Mouse (Mus musculus) regulatory T cell (primary cell): ENCODE results near the gene Stard10.

Source experiments
- in situ Hi-C: fragments of 300-600 bp; cut with MboI, MseI; formaldehyde crosslinking; loops from one replicate; pipeline ENCODE4 v1.15.1; 2025; ENCODE audit warnings: high pct_unique_total_duplicates

Stard10 gene

DNA sequence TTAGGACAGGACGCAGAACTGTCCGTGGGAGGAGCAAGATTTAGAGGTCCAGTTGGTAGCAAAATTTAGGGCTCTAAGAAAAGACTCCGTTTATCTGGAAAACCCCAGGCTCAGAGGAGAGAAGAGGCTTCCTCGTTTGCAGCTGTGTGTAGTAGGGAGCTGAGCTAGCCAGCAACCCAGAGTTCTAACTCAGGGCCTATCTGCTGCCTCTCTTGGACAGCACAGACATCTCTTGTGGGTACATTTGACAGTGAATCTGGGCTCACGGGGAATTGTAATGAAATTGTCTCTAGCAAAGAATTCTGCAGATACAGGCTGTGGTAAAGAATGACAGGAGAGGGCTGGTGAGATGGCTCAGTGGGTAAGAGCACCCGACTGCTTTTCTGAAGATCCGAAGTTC, 14.2 kb upstream of the Stard10 start:
- in situ Hi-C loops = no loop called here

DNA sequence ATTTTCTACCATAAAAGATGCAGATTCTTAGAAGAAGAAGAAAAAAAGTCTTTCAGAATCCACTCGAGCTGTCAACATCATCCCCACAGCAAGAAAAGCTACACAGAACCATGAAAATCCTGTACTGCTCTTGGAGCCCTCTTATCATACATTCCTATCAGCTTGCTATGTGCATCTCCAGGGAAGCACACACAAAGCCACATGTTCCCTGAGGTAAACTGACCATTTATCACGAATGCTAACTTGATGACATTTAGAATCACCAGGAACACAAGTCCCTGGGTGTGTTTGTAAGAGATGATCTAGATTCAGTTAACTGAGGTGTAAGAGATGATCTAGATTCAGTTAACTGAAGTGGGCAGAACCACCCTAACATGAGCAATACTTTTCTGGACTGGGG, 10.0 kb upstream of the Stard10 start:
- in situ Hi-C loops = no loop called here

DNA sequence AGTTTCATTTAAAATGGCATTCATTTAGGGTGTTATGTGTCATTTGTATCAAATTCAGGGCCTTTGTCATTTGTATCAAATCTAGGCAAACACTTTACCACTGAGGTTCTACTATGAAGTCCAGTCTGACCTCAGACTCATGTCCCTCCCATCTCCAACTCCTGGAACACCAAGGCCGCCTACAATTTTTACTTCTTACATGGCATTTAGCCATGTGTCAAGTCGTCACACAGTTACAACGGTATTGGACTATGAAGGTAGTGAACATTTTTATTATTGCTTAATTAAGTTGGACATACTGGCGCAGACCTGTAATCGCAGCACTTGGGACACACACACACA, 6.9 kb upstream of the Stard10 start:
- in situ Hi-C loops = no loop called here

- in situ Hi-C loops = no loop called here
Measured at GRCm38 (mm10) chr7:101310327-101311028, 6.4 kb upstream of the Stard10 start.

DNA sequence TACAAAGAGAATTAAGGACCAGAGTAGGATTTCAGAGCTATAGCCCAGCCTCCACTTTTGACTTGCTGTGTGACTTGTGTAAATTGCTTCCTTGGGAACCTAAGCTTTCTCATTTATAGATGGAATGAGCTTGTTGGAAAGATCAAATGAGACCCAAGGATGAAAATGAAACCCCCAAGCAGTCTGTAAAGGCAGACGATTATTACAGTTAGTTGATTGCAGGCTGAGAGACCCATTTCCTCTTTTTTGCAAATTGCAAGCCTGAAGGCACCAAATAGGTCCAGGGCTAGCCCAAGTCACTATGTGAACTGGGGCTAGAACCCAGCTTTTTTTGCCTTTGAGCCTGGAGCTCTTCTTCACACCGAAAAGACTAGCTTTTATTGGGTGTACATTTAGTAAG, 5.8 kb upstream of the Stard10 start:
- in situ Hi-C loops = no loop called here

GRCm38 (mm10) chr7:101313033-101313432, 3.9 kb upstream of the Stard10 start:
- in situ Hi-C loops = no loop called here

DNA sequence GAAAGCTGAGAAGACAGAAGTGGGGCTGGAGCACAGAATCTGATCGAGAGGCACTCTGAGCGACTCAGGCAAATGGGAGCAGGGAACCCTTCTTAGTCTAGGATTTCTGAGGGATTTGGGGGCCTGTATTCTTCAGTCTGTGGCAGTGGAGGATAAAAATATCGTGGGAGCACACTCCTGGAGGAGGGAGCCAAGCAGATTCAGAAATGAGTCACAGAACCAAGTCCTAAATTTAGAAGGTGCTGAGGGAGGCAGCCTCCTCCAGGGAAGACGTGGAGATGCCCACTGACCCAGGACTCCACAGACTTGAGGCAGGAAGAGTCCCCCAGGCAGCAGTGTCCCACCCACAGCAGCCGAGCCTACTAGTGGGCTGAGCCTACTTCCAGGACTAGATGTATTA, 2.5 kb upstream of the Stard10 start:
- in situ Hi-C loops = no loop called here

- in situ Hi-C loops = loop anchor here (5.0 kb wide), 1 partner anchor 62 kb away; no protein-coding TSS in a partner anchor
Measured at GRCm38 (mm10) chr7:101315699-101316098, 1.2 kb upstream of the Stard10 start.

- in situ Hi-C loops = loop anchor here (5.0 kb wide), 1 partner anchor 61 kb away; no protein-coding TSS in a partner anchor
Measured at GRCm38 (mm10) chr7:101316591-101317001, 290 bp upstream of the Stard10 start.

DNA sequence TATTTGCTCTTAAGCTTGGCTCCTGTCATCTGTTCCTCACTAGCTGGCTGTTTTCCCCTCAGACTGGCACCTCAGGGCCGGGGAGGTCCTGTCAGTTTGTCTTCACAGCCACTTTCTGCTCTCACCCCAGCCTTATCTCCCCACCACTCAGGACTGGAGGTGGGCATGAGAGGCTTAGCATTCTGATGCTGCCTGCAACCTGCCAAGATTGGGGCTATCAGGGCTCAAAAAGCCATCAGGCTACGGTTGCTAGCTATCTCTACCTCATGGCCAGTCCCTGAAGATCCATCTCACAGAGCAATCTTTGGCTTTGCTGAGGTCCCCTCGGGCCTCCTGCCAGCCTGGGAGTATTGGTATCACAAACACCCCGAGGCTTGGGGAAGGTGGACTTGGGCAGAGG, 2.0 kb downstream of the Stard10 start:
- in situ Hi-C loops = loop anchor here (5.0 kb wide), 1 partner anchor 58 kb away; no protein-coding TSS in a partner anchor

DNA sequence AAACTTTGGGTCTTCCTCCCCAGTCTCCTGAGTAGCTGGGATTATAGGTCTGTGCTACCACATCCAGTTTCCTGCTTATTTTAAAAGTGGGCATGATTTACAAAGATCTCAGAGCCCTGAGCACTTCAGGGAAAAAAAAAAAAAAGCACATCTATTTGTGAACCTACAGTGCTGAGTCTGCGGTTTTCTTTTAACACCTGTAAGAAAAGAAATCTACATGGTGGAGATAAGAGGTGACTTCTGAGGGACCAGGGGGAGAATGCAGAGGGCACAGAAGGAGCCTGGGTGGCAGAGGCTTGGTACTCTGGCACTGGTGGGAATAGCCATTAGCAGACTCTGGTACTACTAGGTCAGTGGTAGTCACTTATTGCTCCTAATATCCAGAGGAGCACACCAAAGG, 2.9 kb downstream of the Stard10 start:
- in situ Hi-C loops = loop anchor here (5.0 kb wide), 1 partner anchor 58 kb away; no protein-coding TSS in a partner anchor

- in situ Hi-C loops = no loop called here
Measured at GRCm38 (mm10) chr7:101320399-101321217, 3.7 kb downstream of the Stard10 start.

GRCm38 (mm10) chr7:101321218-101321827, 4.4 kb downstream of the Stard10 start:
- in situ Hi-C loops = no loop called here

GRCm38 (mm10) chr7:101323141-101323594, 6.3 kb downstream of the Stard10 start:
- in situ Hi-C loops = no loop called here

DNA sequence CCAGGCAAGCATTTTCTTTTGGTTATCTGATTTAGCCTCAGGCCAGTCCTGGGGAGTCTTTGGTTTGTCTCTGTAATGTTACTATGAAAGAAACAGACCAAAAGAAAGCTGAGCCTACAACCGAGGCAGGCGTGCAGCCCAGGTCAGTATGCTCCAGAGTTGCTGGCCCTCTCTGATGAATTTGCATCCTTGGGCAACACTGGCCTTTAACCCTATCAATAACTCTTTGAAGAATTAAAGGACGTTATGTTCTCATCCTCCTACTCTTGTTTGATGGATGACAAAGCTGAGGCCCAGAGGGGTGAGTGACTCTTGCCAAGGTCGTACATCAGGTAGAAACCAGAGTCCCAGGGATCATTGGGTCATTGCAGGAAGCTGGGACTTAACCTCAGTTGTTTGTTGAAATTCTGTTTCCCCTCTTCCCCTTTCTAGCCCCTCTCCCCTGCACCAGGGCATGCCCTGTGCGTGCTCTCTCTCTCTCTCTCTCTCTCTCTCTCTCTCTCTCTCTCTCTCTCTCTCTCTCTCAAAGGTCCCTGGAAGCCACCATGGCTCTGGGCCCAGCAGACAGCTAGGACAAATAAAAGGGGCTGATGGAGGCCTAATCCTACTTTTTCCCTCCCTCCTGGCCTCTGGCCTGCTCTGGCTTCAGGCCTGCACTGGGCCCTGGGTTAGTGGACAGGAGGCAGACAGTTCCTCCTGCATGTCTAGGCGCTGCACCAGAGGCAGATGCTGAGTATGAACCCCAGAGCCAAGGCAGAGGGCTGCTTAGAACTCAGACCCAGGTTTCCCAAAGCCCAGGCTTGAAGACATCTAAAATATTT, 7.5 kb downstream of the Stard10 start:
- in situ Hi-C loops = no loop called here

- in situ Hi-C loops = no loop called here
Measured at GRCm38 (mm10) chr7:101326006-101326405, 9.1 kb downstream of the Stard10 start.

DNA sequence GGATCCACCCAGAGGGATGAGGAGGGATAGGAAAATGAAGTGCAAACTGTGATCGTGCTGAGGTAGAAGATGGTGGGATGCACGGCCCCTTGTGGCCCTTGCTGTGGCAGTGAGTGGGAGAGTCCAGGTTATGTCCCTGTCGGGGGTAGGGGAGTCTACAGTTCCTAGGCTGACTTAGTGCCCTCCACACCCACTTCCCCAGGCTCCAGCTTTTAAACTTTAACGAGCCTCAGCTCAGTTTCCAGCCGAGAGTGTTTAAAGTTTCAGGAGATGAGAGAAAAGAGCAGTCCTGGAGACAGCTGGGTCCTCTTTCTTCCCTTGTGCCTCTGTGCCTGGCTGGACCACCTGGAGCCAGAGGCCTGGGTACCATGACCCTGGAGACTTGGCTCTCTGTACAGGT, 10.4 kb downstream of the Stard10 start:
- in situ Hi-C loops = no loop called here

DNA sequence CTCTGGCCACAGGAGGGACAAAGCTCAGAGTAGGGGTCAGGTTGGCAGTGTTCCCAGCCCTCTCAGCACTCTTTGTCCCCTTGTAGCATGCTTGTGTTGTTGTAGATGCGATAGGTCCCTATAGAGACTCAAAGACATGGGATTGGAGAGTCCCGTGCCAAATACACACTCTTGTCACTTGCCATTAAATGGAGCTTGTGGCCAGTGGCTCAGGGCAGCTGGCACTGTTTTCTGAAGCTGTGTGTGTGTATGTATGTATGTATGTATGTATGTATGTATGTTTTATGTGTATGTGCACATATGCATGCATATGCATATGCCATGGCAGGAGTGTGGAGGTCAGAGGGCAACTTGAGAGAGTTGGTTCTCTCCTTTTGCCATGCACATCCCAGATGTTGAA, 10.9 kb downstream of the Stard10 start:
- in situ Hi-C loops = no loop called here

- in situ Hi-C loops = no loop called here
Measured at GRCm38 (mm10) chr7:101328621-101329158, 11.8 kb downstream of the Stard10 start.

- in situ Hi-C loops = no loop called here
Measured at GRCm38 (mm10) chr7:101329606-101330005, 12.7 kb downstream of the Stard10 start.
